Mouse (Mus musculus): ENCODE measurements at regions not wholly inside any gene's neighbourhood (a gene's known extent, or its start where the extent isn't known, plus 50 kb on each side); places are given as distances from the start of the nearest gene placed in this dataset.

DNA sequence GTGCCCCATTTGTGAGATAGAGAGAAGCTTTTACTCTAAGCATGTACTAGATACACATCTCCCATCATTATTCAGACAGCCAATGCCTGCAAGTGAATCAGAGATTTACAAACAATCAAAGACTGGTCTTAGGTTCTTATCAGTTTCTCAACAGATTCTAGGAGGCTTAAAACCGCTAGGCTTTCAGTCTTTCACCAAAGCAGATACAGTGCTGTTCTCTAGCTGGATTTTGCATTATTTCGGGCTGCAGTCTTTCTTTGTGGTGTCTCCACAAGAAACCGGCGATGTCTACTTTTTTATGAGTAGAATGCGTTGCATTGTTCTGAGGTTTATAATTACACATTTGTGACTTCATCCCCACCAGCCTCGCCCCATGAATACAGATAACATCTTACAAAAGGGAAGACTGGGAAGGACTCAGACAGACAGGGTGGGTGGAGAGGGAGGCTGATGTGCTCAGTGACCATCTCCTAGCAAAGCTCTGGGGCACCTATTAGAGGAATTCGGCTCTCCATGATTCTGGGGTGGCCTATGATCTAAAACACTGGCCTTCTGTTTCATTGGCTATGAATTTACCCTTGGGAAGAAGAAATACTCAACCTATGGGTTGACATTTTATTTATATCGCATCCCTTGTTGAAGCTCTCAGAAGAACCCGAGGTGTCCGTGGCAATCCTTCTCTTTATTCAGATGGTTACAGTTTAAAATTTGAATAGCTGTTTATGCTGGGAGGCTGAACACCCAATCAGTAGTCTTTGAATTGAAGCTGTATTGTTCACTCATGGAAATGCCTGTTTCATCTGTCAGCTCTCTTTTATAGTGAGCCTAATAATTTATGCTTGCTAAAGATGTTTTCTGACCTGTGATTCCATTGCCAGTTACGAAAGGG is 343.8 kb downstream of the Tmem161b start:
- H3K27me3 ChIP-seq (ENCODE audit: control insufficient read depth, insufficient read depth, low read length): no peaks in the 10 kb centered on the region
- no peaks in the 10 kb centered on the region for H3K36me3 ChIP-seq (ENCODE audit: control insufficient read depth, insufficient read depth, low read length)
- no peak overlapping the region for H3K4me3 ChIP-seq (ENCODE audit: low read length)
- no peak for ATAC-seq (ENCODE audit: low FRiP score, low TSS enrichment)
- 87% methylated on average over 11 of the region's 11 CpGs for WGBS
- no peak overlapping the region for H3K27ac ChIP-seq (ENCODE audit: low read depth, low read length)
- H3K9ac ChIP-seq (ENCODE audit: low read depth, low read length): no peak overlapping the region
- H3K9me3 ChIP-seq (ENCODE audit: control insufficient read depth, low read length): no peaks in the 10 kb centered on the region
- no peaks in the 10 kb centered on the region for H3K4me1 ChIP-seq (ENCODE audit: control insufficient read depth, insufficient read depth, low read length)
- no peak overlapping the region for H3K4me2 ChIP-seq (replicated peaks; ENCODE audit: low read depth, low read length)

DNA sequence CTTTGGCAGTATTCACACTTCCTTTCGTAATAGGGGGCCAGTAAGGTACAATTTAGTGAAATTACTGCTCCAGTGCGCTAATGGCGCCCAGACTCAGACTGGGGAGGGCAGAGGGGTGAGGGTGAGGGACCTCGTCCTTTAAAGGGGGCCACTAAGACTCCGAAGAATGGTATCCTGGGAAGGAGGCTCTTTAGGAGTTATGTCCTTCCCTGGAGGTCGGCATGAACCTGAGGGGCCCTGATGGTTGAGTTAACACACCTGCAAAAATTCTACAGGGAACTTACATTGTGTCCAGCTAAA is 344.4 kb downstream of the Tmem161b start:
- Histone ChIP-seq H3K36me3 (ENCODE audit: control insufficient read depth, insufficient read depth, low read length) (no peaks in the 10 kb centered on the region), H3K4me2 (replicated peaks; ENCODE audit: low read depth, low read length) (no peak overlapping the region), H3K27ac (ENCODE audit: low read depth, low read length) (no peak overlapping the region), H3K4me1 (ENCODE audit: control insufficient read depth, insufficient read depth, low read length) (no peaks in the 10 kb centered on the region), H3K9me3 (ENCODE audit: control insufficient read depth, low read length) (no peaks in the 10 kb centered on the region), H3K27me3 (ENCODE audit: control insufficient read depth, insufficient read depth, low read length) (no peaks in the 10 kb centered on the region), H3K9ac (ENCODE audit: low read depth, low read length) (no peak overlapping the region), H3K4me3 (ENCODE audit: low read length) (no peak overlapping the region)
- WGBS: 67% methylated on average over 6 of the region's 6 CpGs
- no peak for ATAC-seq (ENCODE audit: low FRiP score, low TSS enrichment)

GRCm38 (mm10) chr13:84569371-84569770 is 347.3 kb downstream of the Tmem161b start:
- no peak overlapping the region for H3K9ac ChIP-seq (ENCODE audit: low read depth, low read length)
- H3K4me1 ChIP-seq (ENCODE audit: control insufficient read depth, insufficient read depth, low read length): no peaks in the 10 kb centered on the region
- no peaks in the 10 kb centered on the region for H3K9me3 ChIP-seq (ENCODE audit: control insufficient read depth, low read length)
- no peaks in the 10 kb centered on the region for H3K27me3 ChIP-seq (ENCODE audit: control insufficient read depth, insufficient read depth, low read length)
- no peak for ATAC-seq (ENCODE audit: low FRiP score, low TSS enrichment)
- H3K27ac ChIP-seq (ENCODE audit: low read depth, low read length): no peak overlapping the region
- H3K4me3 ChIP-seq (ENCODE audit: low read length): no peak overlapping the region
- H3K36me3 ChIP-seq (ENCODE audit: control insufficient read depth, insufficient read depth, low read length): no peaks in the 10 kb centered on the region
- H3K4me2 ChIP-seq (replicated peaks; ENCODE audit: low read depth, low read length): no peak overlapping the region

GRCm38 (mm10) chr13:84570206-84570605 is 348.1 kb downstream of the Tmem161b start:
- Histone ChIP-seq H3K9ac (ENCODE audit: low read depth, low read length) (no peak overlapping the region), H3K27ac (ENCODE audit: low read depth, low read length) (no peak overlapping the region)
- no peak for ATAC-seq (ENCODE audit: low FRiP score, low TSS enrichment)

DNA sequence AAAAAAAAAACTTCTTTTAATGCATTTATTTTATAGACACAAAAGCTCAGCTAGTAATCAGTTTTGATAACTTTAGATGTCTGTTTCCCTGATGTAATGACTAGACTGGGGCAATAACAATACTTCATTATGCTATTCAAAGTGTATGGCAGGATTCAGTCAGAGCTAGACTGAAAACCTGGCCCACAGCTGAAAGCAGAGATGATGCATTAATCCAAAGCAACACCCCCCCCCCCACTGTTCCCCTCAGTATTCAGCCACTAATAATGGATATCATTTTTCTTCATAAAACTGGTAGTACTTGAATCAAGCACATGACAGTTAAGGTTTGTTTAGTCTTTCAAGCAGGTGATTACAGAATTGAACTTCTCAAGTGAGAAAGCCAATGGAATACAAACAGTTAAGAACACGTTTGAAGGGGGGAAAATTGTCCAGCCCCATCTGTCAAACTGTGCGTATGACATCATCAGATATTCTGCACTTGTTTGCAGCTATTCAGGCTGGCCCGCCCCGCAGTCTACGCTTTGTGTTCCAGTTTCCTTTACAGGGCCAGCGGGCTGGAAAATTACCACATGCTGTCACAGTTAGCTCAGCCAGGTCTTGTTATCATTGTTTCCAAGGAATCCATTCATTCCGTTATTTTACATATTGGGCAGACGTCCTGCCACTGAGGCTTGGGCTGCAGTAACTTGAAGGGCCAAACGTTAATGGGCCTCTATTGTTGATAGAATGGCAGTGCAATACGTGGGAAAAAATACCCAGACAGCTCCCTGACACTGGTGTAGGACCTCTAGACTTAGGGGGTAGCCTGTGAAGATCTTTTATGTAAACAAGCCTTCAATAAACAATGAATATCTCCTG is 349.1 kb downstream of the Tmem161b start:
- no peak overlapping the region for H3K9ac ChIP-seq (ENCODE audit: low read depth, low read length)
- no peaks in the 10 kb centered on the region for H3K9me3 ChIP-seq (ENCODE audit: control insufficient read depth, low read length)
- no peaks in the 10 kb centered on the region for H3K4me1 ChIP-seq (ENCODE audit: control insufficient read depth, insufficient read depth, low read length)
- no peak overlapping the region for H3K4me3 ChIP-seq (ENCODE audit: low read length)
- no peak overlapping the region for H3K27ac ChIP-seq (ENCODE audit: low read depth, low read length)
- H3K36me3 ChIP-seq (ENCODE audit: control insufficient read depth, insufficient read depth, low read length): no peaks in the 10 kb centered on the region
- H3K27me3 ChIP-seq (ENCODE audit: control insufficient read depth, insufficient read depth, low read length): no peaks in the 10 kb centered on the region
- no peak for ATAC-seq (ENCODE audit: low FRiP score, low TSS enrichment)
- WGBS: 54% methylated on average over 10 of the region's 10 CpGs
- no peak overlapping the region for H3K4me2 ChIP-seq (replicated peaks; ENCODE audit: low read depth, low read length)

More at GRCm38 (mm10) chr13:84570206-84570605, 348.1 kb downstream of the Tmem161b start:
- no peak overlapping the region for H3K4me3 ChIP-seq (ENCODE audit: low read length)
- H3K4me2 ChIP-seq (replicated peaks; ENCODE audit: low read depth, low read length): no peak overlapping the region
- H3K4me1 ChIP-seq (ENCODE audit: control insufficient read depth, insufficient read depth, low read length): no peaks in the 10 kb centered on the region
- 89% methylated on average over 2 of the region's 2 CpGs for WGBS
- no peaks in the 10 kb centered on the region for H3K27me3 ChIP-seq (ENCODE audit: control insufficient read depth, insufficient read depth, low read length)
- H3K9me3 ChIP-seq (ENCODE audit: control insufficient read depth, low read length): no peaks in the 10 kb centered on the region
- no peaks in the 10 kb centered on the region for H3K36me3 ChIP-seq (ENCODE audit: control insufficient read depth, insufficient read depth, low read length)

- H3K9ac ChIP-seq (ENCODE audit: low read depth, low read length): no peak overlapping the region
- H3K4me3 ChIP-seq (ENCODE audit: low read length): no peak overlapping the region
- no peaks in the 10 kb centered on the region for H3K9me3 ChIP-seq (ENCODE audit: control insufficient read depth, low read length)
- no peaks in the 10 kb centered on the region for H3K27me3 ChIP-seq (ENCODE audit: control insufficient read depth, insufficient read depth, low read length)
- no peaks in the 10 kb centered on the region for H3K36me3 ChIP-seq (ENCODE audit: control insufficient read depth, insufficient read depth, low read length)
- no peak for ATAC-seq (ENCODE audit: low FRiP score, low TSS enrichment)
- no peaks in the 10 kb centered on the region for H3K4me1 ChIP-seq (ENCODE audit: control insufficient read depth, insufficient read depth, low read length)
- no peak overlapping the region for H3K27ac ChIP-seq (ENCODE audit: low read depth, low read length)
- H3K4me2 ChIP-seq (replicated peaks; ENCODE audit: low read depth, low read length): no peak overlapping the region
- WGBS: 89% methylated on average over 3 of the region's 3 CpGs
Measured at GRCm38 (mm10) chr13:84571845-84572193, 349.7 kb downstream of the Tmem161b start.

GRCm38 (mm10) chr13:84572231-84572630 is 350.1 kb downstream of the Tmem161b start:
- Histone ChIP-seq H3K27ac (ENCODE audit: low read depth, low read length) (no peak overlapping the region), H3K9me3 (ENCODE audit: control insufficient read depth, low read length) (no peaks in the 10 kb centered on the region), H3K4me2 (replicated peaks; ENCODE audit: low read depth, low read length) (no peak overlapping the region), H3K27me3 (ENCODE audit: control insufficient read depth, insufficient read depth, low read length) (no peaks in the 10 kb centered on the region), H3K4me1 (ENCODE audit: control insufficient read depth, insufficient read depth, low read length) (no peaks in the 10 kb centered on the region), H3K36me3 (ENCODE audit: control insufficient read depth, insufficient read depth, low read length) (no peaks in the 10 kb centered on the region), H3K9ac (ENCODE audit: low read depth, low read length) (no peak overlapping the region), H3K4me3 (ENCODE audit: low read length) (no peak overlapping the region)
- ATAC-seq (ENCODE audit: low FRiP score, low TSS enrichment): no peak
- WGBS: 92% methylated on average over 2 of the region's 2 CpGs

- no peak overlapping the region for H3K27ac ChIP-seq (ENCODE audit: low read depth, low read length)
- H3K9me3 ChIP-seq (ENCODE audit: control insufficient read depth, low read length): no peaks in the 10 kb centered on the region
- no peak overlapping the region for H3K4me2 ChIP-seq (replicated peaks; ENCODE audit: low read depth, low read length)
- H3K36me3 ChIP-seq (ENCODE audit: control insufficient read depth, insufficient read depth, low read length): no peaks in the 10 kb centered on the region
- no peak for ATAC-seq (ENCODE audit: low FRiP score, low TSS enrichment)
- H3K9ac ChIP-seq (ENCODE audit: low read depth, low read length): no peak overlapping the region
- H3K4me1 ChIP-seq (ENCODE audit: control insufficient read depth, insufficient read depth, low read length): no peaks in the 10 kb centered on the region
- H3K27me3 ChIP-seq (ENCODE audit: control insufficient read depth, insufficient read depth, low read length): no peaks in the 10 kb centered on the region
- no peak overlapping the region for H3K4me3 ChIP-seq (ENCODE audit: low read length)
Measured at GRCm38 (mm10) chr13:84596585-84597142, 374.6 kb downstream of the Tmem161b start.

DNA sequence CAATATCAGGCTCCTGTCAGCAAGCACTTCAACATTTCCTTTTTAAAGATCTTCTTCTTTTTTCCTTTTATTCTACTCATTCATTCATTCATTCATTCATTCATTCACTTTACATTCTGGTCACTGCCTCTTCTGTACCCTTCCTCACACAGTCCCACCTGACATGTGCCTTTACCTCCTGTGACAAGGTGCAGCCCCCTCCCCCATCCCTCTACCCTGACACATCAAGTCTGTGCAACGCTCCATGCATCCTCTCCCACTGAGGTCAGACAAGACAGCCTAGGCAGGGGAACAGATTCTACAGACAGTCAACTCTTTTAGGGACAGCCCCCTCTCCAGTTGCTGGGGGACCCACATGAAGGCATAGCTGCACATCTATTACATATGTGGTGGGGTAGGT is 380.5 kb downstream of the Tmem161b start:
- no peak overlapping the region for H3K4me2 ChIP-seq (replicated peaks; ENCODE audit: low read depth, low read length)
- no peak overlapping the region for H3K27ac ChIP-seq (ENCODE audit: low read depth, low read length)
- no peaks in the 10 kb centered on the region for H3K9me3 ChIP-seq (ENCODE audit: control insufficient read depth, low read length)
- no peak for ATAC-seq (ENCODE audit: low FRiP score, low TSS enrichment)
- H3K36me3 ChIP-seq (ENCODE audit: control insufficient read depth, insufficient read depth, low read length): no peaks in the 10 kb centered on the region
- H3K27me3 ChIP-seq (ENCODE audit: control insufficient read depth, insufficient read depth, low read length): no peaks in the 10 kb centered on the region
- H3K4me1 ChIP-seq (ENCODE audit: control insufficient read depth, insufficient read depth, low read length): no peaks in the 10 kb centered on the region
- no peak overlapping the region for H3K4me3 ChIP-seq (ENCODE audit: low read length)
- no peak overlapping the region for H3K9ac ChIP-seq (ENCODE audit: low read depth, low read length)
- 81% methylated on average over 1 of the region's 1 CpGs for WGBS
